Mouse (Mus musculus) hindbrain, embryonic 14.5 days (tissue): ENCODE measurements around the gene Ppp1r32. TPM values are rescaled to one million over a fixed set of nuclear protein-coding genes. Genes with fewer than 3 reads are reported as not detected.

Experiments used
- ATAC-seq: fragments of 200-750 bp; cut with Nextera tagmentation; 2 replicates; pipeline ENCODE4 v1.8.0; 2017; ENCODE audit warnings: moderate number of reproducible peaks, mild to moderate bottlenecking, moderate TSS enrichment, moderate library complexity; ENCODE audit not compliant: low FRiP score
- DNase-seq: peaks from one replicate; pipeline ENCODE4 v3.0.0-alpha.2; 2015; ENCODE audit warnings: low spot score
- H3K27ac ChIP-seq: fragments of 300-500 bp; sonication (generic); 2 replicates; pipeline ENCODE4 v1.5.1; 2014; ENCODE audit warnings: mild to moderate bottlenecking, moderate library complexity
- H3K27me3 ChIP-seq: fragments of 300-500 bp; sonication (generic); 2 replicates; pipeline ENCODE4 v1.6.1; 2014; ENCODE audit warnings: mild to moderate bottlenecking, low read length, mixed read lengths; ENCODE audit not compliant: control insufficient read depth, insufficient read depth
- H3K36me3 ChIP-seq: fragments of 300-500 bp; sonication (generic); replicated peaks from 2 replicates; pipeline ENCODE4 v1.6.1; 2014; ENCODE audit not compliant: control insufficient read depth, insufficient read depth
- H3K4me1 ChIP-seq: fragments of 300-500 bp; sonication (generic); replicated peaks from 2 replicates; pipeline ENCODE4 v1.6.1; 2014; ENCODE audit warnings: antibody characterized with exemption, low read length, mixed read lengths; ENCODE audit not compliant: control insufficient read depth, insufficient read depth
- H3K4me2 ChIP-seq: fragments of 300-500 bp; sonication (generic); replicated peaks from 2 replicates; pipeline ENCODE4 v1.6.1; 2014; ENCODE audit warnings: mild to moderate bottlenecking, moderate library complexity
- H3K4me3 ChIP-seq: fragments of 300-500 bp; sonication (generic); replicated peaks from 2 replicates; pipeline ENCODE4 v1.5.1; 2014; ENCODE audit warnings: mild to moderate bottlenecking, low read length
- H3K9ac ChIP-seq: fragments of 300-500 bp; sonication (generic); 2 replicates; pipeline ENCODE4 v1.6.1; 2014
- H3K9me3 ChIP-seq: fragments of 300-500 bp; sonication (generic); 2 replicates; pipeline ENCODE4 v1.6.1; 2016; ENCODE audit warnings: low read length; ENCODE audit not compliant: control insufficient read depth
- WGBS: fragments of 180-500 bp; shearing (Covaris S2); extraction: QIAGEN DNeasy Blood & Tissue Kit; methylation state at CpG from one replicate; pipeline ENCODE4 v1.1.7; 2014; 5-methylcytosine and 5-hydroxymethylcytosine counted together
- polyA plus RNA-seq: library from polyadenylated mRNA; unstranded; fragments of >200 nt; fragmentation: Nextera tagmentation; extraction: Ambion mirVana; gene quantifications from 2 replicates; pipeline ENCODE4 v1.2.1, GENCODE M21; 2014

Ppp1r32 gene
- polyA plus RNA-seq, result 1.9 and 2.8 TPM in 2 replicates

DNA sequence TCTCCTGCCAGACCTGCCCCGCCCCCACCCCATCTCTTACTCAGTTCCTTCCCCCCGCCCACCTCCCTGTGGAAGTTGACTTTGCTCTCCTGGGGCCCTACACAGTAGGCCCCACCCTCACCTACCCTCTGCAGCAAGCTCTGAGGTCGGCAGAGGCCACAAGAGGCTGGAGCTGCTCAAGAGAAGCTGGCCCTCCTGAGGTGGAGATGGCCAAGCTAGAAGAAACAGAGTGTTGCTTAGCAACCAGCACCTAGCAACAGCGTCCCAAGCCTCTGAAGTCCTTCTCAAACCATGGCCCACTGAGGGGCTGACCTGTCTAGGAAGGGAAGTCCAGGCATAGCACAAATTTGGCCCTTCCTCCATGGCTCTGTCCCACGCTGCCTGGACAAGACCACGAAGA, at the start of gene Ppp1r32:
Ppp1r32 (minus strand) TSS at position 226 of the 400 bp plus-strand sequence.
- no peak within 1 kb of the TSS for H3K4me3 ChIP-seq
- H3K27ac ChIP-seq, result no peak within 1 kb of the TSS
- peak; percentile 53; the same call in 1 of the 2 replicates for ATAC-seq
- peak; percentile 63 for DNase-seq
- no peak within 1 kb of the TSS for H3K9ac ChIP-seq
- H3K4me1 ChIP-seq, result 0 out of 2 replicates have a peak, but pooled peaks cover 6% of the 10 kb centered on the region
- WGBS, result 25% methylated on average over 6 of the region's 6 CpGs
- H3K27me3 ChIP-seq, result no peaks in the 10 kb centered on the region
- no peaks in the 10 kb centered on the region for H3K9me3 ChIP-seq
- no peaks in the 10 kb centered on the region for H3K36me3 ChIP-seq
- no peak within 1 kb of the TSS for H3K4me2 ChIP-seq

GRCm38 (mm10) chr19:10530082-10530481, 47.4 kb upstream of the Ppp1r32 start:
- Histone ChIP-seq H3K36me3 (peaks cover 67% of the 10 kb centered on the region), H3K4me1 (peaks cover 19% of the 10 kb centered on the region), H3K27me3 (no peaks in the 10 kb centered on the region), H3K4me3 (no peak overlapping the region), H3K27ac (no peak overlapping the region), H3K9me3 (no peaks in the 10 kb centered on the region), H3K4me2 (no peak overlapping the region), H3K9ac (no peak overlapping the region)
- no peak for ATAC-seq
- 86% methylated on average over 1 of the region's 1 CpGs for WGBS
- no peak for DNase-seq

- DNase-seq (peak; percentile 78), ATAC-seq (no peak)
- Histone ChIP-seq H3K4me2 (peak within 1 kb of the TSS; percentile 86), H3K9ac (peak within 1 kb of the TSS; percentile 98), H3K27ac (peak within 1 kb of the TSS; percentile 97), H3K4me3 (peak within 1 kb of the TSS; percentile 99), H3K4me1 (peaks cover 28% of the 10 kb centered on the region), H3K9me3 (no peaks in the 10 kb centered on the region), H3K27me3 (no peaks in the 10 kb centered on the region), H3K36me3 (peaks cover 27% of the 10 kb centered on the region)
- under 1% methylated on average over 11 of the region's 11 CpGs for WGBS
These were observed 43.2 kb upstream of the Ppp1r32 start, which contains the start of gene Sdhaf2 for GRCm38 (mm10) chr19:10525910-10526309. TSS of gene Sdhaf2 (minus strand) at chr19:10526142.

DNA sequence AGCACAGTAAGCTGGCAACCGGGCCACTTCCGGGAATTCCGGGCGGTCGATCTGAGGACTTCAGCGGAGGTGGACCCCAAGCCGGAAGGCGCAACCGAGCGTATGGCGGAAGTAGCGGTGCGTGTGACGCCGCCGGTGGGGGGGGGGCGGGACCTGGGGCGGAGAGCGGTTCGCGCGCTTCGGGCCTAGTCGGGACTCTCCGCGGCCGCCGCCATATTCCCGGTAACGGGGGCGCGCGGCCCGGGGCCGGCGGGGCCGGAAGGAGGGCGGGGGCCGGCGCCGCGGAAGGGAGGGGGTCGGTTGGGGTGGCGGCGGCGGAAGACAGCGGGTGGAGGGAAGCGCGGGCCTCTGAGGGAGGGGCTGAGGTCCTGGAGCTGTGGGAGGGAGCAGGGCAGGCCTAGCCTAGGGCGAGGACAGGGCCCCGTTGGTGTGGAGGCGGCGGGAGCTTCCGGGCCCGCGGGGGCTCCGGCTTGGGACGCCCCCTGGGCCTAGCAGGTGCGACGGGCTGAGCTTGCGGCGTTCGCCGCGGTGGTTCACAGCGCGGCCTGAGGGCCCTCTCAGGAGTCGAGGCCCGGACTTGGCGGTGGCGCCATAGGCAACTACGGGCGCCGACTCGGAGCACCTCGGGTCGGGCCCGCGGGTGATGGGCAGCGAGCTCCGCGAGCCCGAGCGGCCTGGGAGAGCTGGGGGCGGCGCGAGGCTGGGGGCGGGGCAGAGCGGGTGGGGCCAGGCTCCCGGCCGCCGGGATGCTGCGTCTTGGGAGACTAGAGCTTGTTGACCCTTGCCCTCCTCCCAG, 42.6 kb upstream of the Ppp1r32 start, which contains the start of gene Cpsf7:
Cpsf7 (plus strand) TSS at position 161 of the 796 bp plus-strand sequence.
- H3K4me3 ChIP-seq, result peak within 1 kb of the TSS; percentile 99
- peak within 1 kb of the TSS; percentile 86 for H3K4me2 ChIP-seq
- H3K27ac ChIP-seq, result peak within 1 kb of the TSS; percentile 97
- under 1% methylated on average over 73 of the region's 93 CpGs for WGBS
- H3K9me3 ChIP-seq, result no peaks in the 10 kb centered on the region
- peak; percentile 94 for ATAC-seq
- H3K9ac ChIP-seq, result peak within 1 kb of the TSS; percentile 98
- H3K36me3 ChIP-seq, result peaks cover 22% of the 10 kb centered on the region
- no peaks in the 10 kb centered on the region for H3K27me3 ChIP-seq
- peaks cover 28% of the 10 kb centered on the region for H3K4me1 ChIP-seq
- peak; percentile 88 for DNase-seq

DNA sequence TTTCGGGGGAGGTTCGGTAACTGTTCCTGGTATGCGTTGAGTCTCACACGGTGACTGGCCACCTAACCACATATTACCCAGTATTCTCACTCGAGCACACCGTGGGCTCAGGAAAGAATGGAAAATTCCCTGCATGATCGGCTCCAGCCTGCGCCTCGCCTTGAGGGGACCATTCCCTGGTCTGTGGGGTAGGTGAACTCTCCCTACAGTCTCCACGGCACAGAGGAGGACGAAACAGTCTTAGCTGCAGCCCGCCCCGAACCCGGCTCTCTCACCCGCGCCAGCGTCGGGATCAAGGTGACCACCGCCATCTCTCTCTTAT, 42.0 kb upstream of the Ppp1r32 start:
- ATAC-seq, result no peak
- Histone ChIP-seq H3K4me2 (peak overlapping the region; percentile 86), H3K27ac (peak overlapping the region; percentile 97), H3K36me3 (peaks cover 17% of the 10 kb centered on the region), H3K4me3 (peak overlapping the region; percentile 99), H3K9me3 (no peaks in the 10 kb centered on the region), H3K27me3 (no peaks in the 10 kb centered on the region), H3K4me1 (peaks cover 28% of the 10 kb centered on the region), H3K9ac (peak overlapping the region; percentile 98)
- WGBS, result 2% methylated on average over 19 of the region's 19 CpGs
- DNase-seq, result no peak

DNA sequence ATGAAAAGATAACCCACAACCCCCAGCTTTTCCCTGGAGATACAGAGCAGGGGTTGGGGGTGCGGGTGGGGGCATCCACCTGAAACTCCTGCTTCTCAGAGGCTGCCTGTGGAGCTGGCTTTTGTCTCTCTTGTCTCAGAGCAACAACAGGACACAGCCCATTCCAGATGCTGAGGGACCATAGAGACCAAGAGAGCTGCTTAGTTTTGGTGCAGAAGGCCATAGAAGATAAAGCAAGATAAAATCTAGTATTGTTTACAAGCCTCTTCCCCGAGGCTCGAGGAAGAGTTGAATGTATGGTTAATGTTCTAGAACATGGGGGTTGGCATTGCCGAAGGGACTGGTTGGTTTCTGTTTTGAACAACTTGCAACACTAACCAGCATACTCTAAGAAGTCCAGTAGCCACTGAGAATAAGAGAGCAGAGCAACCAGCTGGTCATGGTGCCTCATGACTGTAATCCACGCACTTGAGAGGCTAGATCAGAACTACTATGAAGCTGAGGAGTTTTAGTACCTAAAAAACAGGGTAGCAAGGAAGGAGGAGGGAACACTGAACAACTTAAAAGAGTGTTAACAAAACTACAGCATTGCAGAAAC, 40.9 kb upstream of the Ppp1r32 start:
- ATAC-seq (no peak), DNase-seq (no peak)
- no peaks in the 10 kb centered on the region for H3K27me3 ChIP-seq
- WGBS, result 94% methylated on average over 5 of the region's 5 CpGs
- 0 out of 2 replicates have a peak overlapping the region, but pooled peaks have one; percentile 3 for H3K4me3 ChIP-seq
- peaks cover 8% of the 10 kb centered on the region; the same call in 1 of the 2 replicates for H3K36me3 ChIP-seq
- H3K9me3 ChIP-seq, result no peaks in the 10 kb centered on the region
- peak overlapping the region; percentile 86; the same call in 1 of the 2 replicates for H3K4me2 ChIP-seq
- peaks cover 28% of the 10 kb centered on the region for H3K4me1 ChIP-seq
- no peak overlapping the region for H3K27ac ChIP-seq
- H3K9ac ChIP-seq, result 0 out of 2 replicates have a peak overlapping the region, but pooled peaks have one; percentile 98

- Histone ChIP-seq H3K36me3 (peaks cover 5% of the 10 kb centered on the region), H3K4me3 (no peak overlapping the region), H3K9me3 (no peaks in the 10 kb centered on the region), H3K4me1 (peaks cover 17% of the 10 kb centered on the region), H3K27ac (no peak overlapping the region), H3K27me3 (no peaks in the 10 kb centered on the region), H3K4me2 (no peak overlapping the region), H3K9ac (no peak overlapping the region)
- WGBS, result 82% methylated on average over 1 of the region's 1 CpGs
- no peak for ATAC-seq
- DNase-seq, result no peak
These were observed 39.2 kb upstream of the Ppp1r32 start for GRCm38 (mm10) chr19:10521926-10522325.

DNA sequence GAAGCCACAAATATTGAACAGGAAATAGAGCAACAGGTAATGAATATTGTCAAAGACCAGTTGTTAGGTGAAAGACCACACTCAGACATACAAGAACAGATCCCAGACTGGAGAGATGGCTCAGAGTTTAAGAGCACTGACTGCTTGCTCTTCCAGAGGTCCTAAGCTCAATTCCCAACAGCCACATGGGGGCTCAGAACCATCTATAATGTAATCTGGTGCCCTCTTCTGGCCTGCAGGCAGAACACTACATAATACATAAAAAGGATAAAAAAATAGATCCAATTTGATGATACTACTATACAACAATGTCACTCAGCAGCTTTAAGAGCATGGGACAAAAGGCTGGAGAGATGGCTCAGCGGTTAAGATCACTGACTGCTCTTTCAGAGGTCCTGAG, 37.6 kb upstream of the Ppp1r32 start:
- 42% methylated on average over 1 of the region's 1 CpGs for WGBS
- H3K4me1 ChIP-seq, result 0 out of 2 replicates have a peak, but pooled peaks cover 9% of the 10 kb centered on the region
- H3K4me3 ChIP-seq, result no peak overlapping the region
- H3K9ac ChIP-seq, result no peak overlapping the region
- H3K9me3 ChIP-seq, result no peaks in the 10 kb centered on the region
- DNase-seq (no peak), ATAC-seq (no peak)
- peaks cover 20% of the 10 kb centered on the region for H3K36me3 ChIP-seq
- H3K27ac ChIP-seq, result no peak overlapping the region
- H3K4me2 ChIP-seq, result no peak overlapping the region
- no peaks in the 10 kb centered on the region for H3K27me3 ChIP-seq

DNA sequence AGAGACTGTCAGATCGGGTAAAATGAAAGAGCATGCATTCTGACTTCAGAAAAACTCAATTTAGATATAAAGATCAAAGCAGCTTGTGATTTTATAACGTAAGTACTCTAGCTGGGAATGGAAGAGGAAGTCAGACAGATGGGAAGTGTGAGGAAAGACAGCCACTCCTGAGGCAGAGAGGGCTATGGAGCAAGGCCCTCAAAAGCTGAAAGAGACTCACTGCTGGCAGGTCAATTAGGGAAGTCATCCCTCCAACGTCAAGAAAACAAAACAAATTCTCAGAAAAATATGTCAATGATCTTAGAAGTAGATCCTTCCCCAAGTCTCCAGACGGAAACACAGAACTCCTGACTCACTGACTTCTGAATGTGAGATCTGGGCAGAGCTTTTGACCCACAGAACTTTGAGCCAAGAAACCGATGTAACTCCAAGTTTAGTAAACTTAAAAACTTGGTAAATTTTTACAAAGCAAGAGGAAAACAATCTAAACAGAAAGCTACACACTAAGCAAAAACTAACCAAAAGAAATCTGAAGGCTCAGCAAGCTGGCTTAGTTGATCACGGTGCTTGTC, 28.1 kb upstream of the Ppp1r32 start:
- WGBS, result 80% methylated on average over 6 of the region's 6 CpGs

More for the DNA sequence above, 28.1 kb upstream of the Ppp1r32 start:
- Histone ChIP-seq H3K4me3 (no peak overlapping the region), H3K9ac (no peak overlapping the region), H3K9me3 (no peaks in the 10 kb centered on the region), H3K4me2 (no peak overlapping the region), H3K27ac (no peak overlapping the region), H3K4me1 (no peaks in the 10 kb centered on the region), H3K27me3 (no peaks in the 10 kb centered on the region), H3K36me3 (peaks cover 63% of the 10 kb centered on the region)
- DNase-seq (no peak), ATAC-seq (no peak)
